Mouse (Mus musculus): Measurements from ENCODE around the gene Dyrk1a. TPM values are rescaled to one million over a fixed set of nuclear protein-coding genes. Genes with fewer than 3 reads are reported as not detected.
"Not testable (repeated sequence)": the region's sequence is repeated elsewhere in the genome, so short reads cannot be mapped to it uniquely, and the experiment has no call there.

The Dyrk1a gene
- polyA plus RNA-seq, 1 experiment, result 20.7 TPM

- Histone ChIP-seq H3K79me2 (ENCODE audit: control insufficient read depth, insufficient read depth) (no peaks in the 10 kb centered on the region), H3K36me3 (ENCODE audit: control insufficient read depth, insufficient read depth) (peaks cover 7% of the 10 kb centered on the region), H3K4me3 (no peak overlapping the region), H3ac (ENCODE audit: control insufficient read depth, insufficient read length) (no peak overlapping the region), H3K4me2 (ENCODE audit: low read depth) (no peak overlapping the region), H3K27me3 (ENCODE audit: control insufficient read depth, insufficient read depth, insufficient read length) (no peaks in the 10 kb centered on the region)
- TF ChIP-seq SRF (IDR thresholded peaks at IDR 0.05; ENCODE audit: control insufficient read depth, insufficient read length, low read depth) (no peak), POLR2AphosphoS2 (IDR thresholded peaks at IDR 0.05; ENCODE audit: insufficient read length, low read depth) (peak; percentile 16), E2F4 (IDR thresholded peaks at IDR 0.05; ENCODE audit: insufficient read depth) (no peak)
Observed at GRCm38 (mm10) chr16:94697553-94697952, 127.7 kb downstream of the Dyrk1a start.

GRCm38 (mm10) chr16:94698234-94698633 lies 128.4 kb downstream of the Dyrk1a start:
- not testable (repeated sequence) for H3K4me2 ChIP-seq (ENCODE audit: low read depth); H3ac ChIP-seq (ENCODE audit: control insufficient read depth, insufficient read length); H3K27me3 ChIP-seq (ENCODE audit: control insufficient read depth, insufficient read depth, insufficient read length); H3K4me3 ChIP-seq; H3K36me3 ChIP-seq (ENCODE audit: control insufficient read depth, insufficient read depth); H3K79me2 ChIP-seq (ENCODE audit: control insufficient read depth, insufficient read depth)

GRCm38 (mm10) chr16:94701141-94701540 lies 131.3 kb downstream of the Dyrk1a start:
- Histone ChIP-seq H3K4me2 (ENCODE audit: low read depth) (no peak overlapping the region), H3K27me3 (ENCODE audit: control insufficient read depth, insufficient read depth, insufficient read length) (no peaks in the 10 kb centered on the region), H3K36me3 (ENCODE audit: control insufficient read depth, insufficient read depth) (no peaks in the 10 kb centered on the region), H3ac (ENCODE audit: control insufficient read depth, insufficient read length) (no peak overlapping the region), H3K79me2 (ENCODE audit: control insufficient read depth, insufficient read depth) (no peaks in the 10 kb centered on the region), H3K4me3 (no peak overlapping the region)
- no peak for TF ChIP-seq MYOD1 (IDR thresholded peaks at IDR 0.05; ENCODE audit: control insufficient read depth in 1 of 3, insufficient read length in 2 of 3, low read depth in 2 of 3)
- no peak for TF ChIP-seq POLR2A (IDR thresholded peaks at IDR 0.05; ENCODE audit: insufficient read length, low read depth)
- no peak for TF ChIP-seq SRF (IDR thresholded peaks at IDR 0.05; ENCODE audit: control insufficient read depth, insufficient read length, low read depth)
- no peak for TF ChIP-seq USF1 (IDR thresholded peaks at IDR 0.05; ENCODE audit: low read depth)
- no peak for TF ChIP-seq POLR2AphosphoS2 (IDR thresholded peaks at IDR 0.05; ENCODE audit: insufficient read length, low read depth)
- no peak for TF ChIP-seq MAX (IDR thresholded peaks at IDR 0.05; ENCODE audit: low read depth)
- no peak for TF ChIP-seq MYOG (IDR thresholded peaks at IDR 0.05; ENCODE audit: control insufficient read depth in 1 of 3, insufficient read depth in 1 of 3, insufficient read length in 2 of 3, low read depth in 2 of 3)
- TF ChIP-seq CEBPB (IDR thresholded peaks at IDR 0.05; ENCODE audit: insufficient read depth, poor library complexity, severe bottlenecking), result no peak
- no peak for TF ChIP-seq REST (IDR thresholded peaks at IDR 0.05; ENCODE audit: insufficient read depth, insufficient read length)
- TF ChIP-seq TCF12 (IDR thresholded peaks at IDR 0.05; ENCODE audit: insufficient read depth, poor library complexity, severe bottlenecking), result no peak
- no peak for TF ChIP-seq E2F4 (IDR thresholded peaks at IDR 0.05; ENCODE audit: insufficient read depth)
- no peak for TF ChIP-seq TCF3 (IDR thresholded peaks at IDR 0.05; ENCODE audit: insufficient read length, low read depth)

- Histone ChIP-seq H3K4me2 (ENCODE audit: low read depth) (no peak overlapping the region), H3K27me3 (ENCODE audit: control insufficient read depth, insufficient read depth, insufficient read length) (no peaks in the 10 kb centered on the region), H3K36me3 (ENCODE audit: control insufficient read depth, insufficient read depth) (no peaks in the 10 kb centered on the region), H3K79me2 (ENCODE audit: control insufficient read depth, insufficient read depth) (no peaks in the 10 kb centered on the region), H3ac (ENCODE audit: control insufficient read depth, insufficient read length) (no peak overlapping the region), H3K4me3 (no peak overlapping the region)
- TF ChIP-seq REST (IDR thresholded peaks at IDR 0.05; ENCODE audit: insufficient read depth, insufficient read length), result no peak
- no peak for TF ChIP-seq E2F4 (IDR thresholded peaks at IDR 0.05; ENCODE audit: insufficient read depth)
- no peak for TF ChIP-seq CEBPB (IDR thresholded peaks at IDR 0.05; ENCODE audit: insufficient read depth, poor library complexity, severe bottlenecking)
- no peak for TF ChIP-seq POLR2AphosphoS2 (IDR thresholded peaks at IDR 0.05; ENCODE audit: insufficient read length, low read depth)
- TF ChIP-seq SRF (IDR thresholded peaks at IDR 0.05; ENCODE audit: control insufficient read depth, insufficient read length, low read depth), result no peak
- no peak for TF ChIP-seq USF1 (IDR thresholded peaks at IDR 0.05; ENCODE audit: low read depth)
- TF ChIP-seq MYOD1 (IDR thresholded peaks at IDR 0.05; ENCODE audit: control insufficient read depth in 1 of 3, insufficient read length in 2 of 3, low read depth in 2 of 3), result no peak
- TF ChIP-seq MAX (IDR thresholded peaks at IDR 0.05; ENCODE audit: low read depth), result no peak
- TF ChIP-seq MYOG (IDR thresholded peaks at IDR 0.05; ENCODE audit: control insufficient read depth in 1 of 3, insufficient read depth in 1 of 3, insufficient read length in 2 of 3, low read depth in 2 of 3), result no peak
- no peak for TF ChIP-seq TCF12 (IDR thresholded peaks at IDR 0.05; ENCODE audit: insufficient read depth, poor library complexity, severe bottlenecking)
- no peak for TF ChIP-seq TCF3 (IDR thresholded peaks at IDR 0.05; ENCODE audit: insufficient read length, low read depth)
- no peak for TF ChIP-seq POLR2A (IDR thresholded peaks at IDR 0.05; ENCODE audit: insufficient read length, low read depth)
Observed at GRCm38 (mm10) chr16:94701971-94702370, 132.2 kb downstream of the Dyrk1a start.

GRCm38 (mm10) chr16:94713480-94714094 lies 143.8 kb downstream of the Dyrk1a start:
- no peak overlapping the region for H3K4me3 ChIP-seq
- no peak overlapping the region for H3K4me2 ChIP-seq (ENCODE audit: low read depth)
- no peaks in the 10 kb centered on the region for H3K36me3 ChIP-seq (ENCODE audit: control insufficient read depth, insufficient read depth)
- no peaks in the 10 kb centered on the region for H3K79me2 ChIP-seq (ENCODE audit: control insufficient read depth, insufficient read depth)
- TF ChIP-seq MYOD1 (IDR thresholded peaks at IDR 0.05; ENCODE audit: control insufficient read depth in 1 of 3, insufficient read length in 2 of 3, low read depth in 2 of 3) (no peak), SRF (IDR thresholded peaks at IDR 0.05; ENCODE audit: control insufficient read depth, insufficient read length, low read depth) (no peak), TCF12 (IDR thresholded peaks at IDR 0.05; ENCODE audit: insufficient read depth, poor library complexity, severe bottlenecking) (no peak)
- H3ac ChIP-seq (ENCODE audit: control insufficient read depth, insufficient read length), result no peak overlapping the region
- H3K27me3 ChIP-seq (ENCODE audit: control insufficient read depth, insufficient read depth, insufficient read length), result no peaks in the 10 kb centered on the region
